In the genomic region with DNA sequence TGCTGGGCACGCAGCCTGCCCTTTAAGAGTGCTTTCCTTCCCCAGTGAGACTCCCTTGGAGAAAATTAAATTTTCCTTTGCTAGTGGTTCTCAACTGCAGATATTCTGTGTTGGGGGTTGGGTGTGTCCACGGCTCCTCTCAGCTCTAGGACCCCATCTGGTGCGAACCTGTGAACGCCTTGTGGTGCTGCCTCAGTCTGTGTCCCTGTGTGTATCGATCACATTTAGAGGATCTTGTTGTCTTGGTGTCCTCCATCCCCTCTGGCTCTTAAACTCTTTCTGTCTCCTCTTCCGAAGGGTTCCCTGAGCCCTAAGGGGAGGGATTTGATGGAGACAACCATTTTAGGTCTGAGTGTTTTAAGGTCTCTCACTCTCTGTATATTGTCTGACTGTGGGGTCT, we compare ENCODE assay signal across 20 mouse cellular contexts. TPM values are rescaled to one million over a fixed set of nuclear protein-coding genes. Genes with fewer than 3 reads are reported as not detected.
DNase-seq lines count a peak whose midpoint lies in the region; ATAC-seq lines count a peak whose summit lies in the region.
"Had no signal": no experiment of that assay in that cellular context is flagged by ENCODE, and none has a peak within 500 bp of the region (broad histone marks: within the 10 kb centered on the region; RNA-seq: fewer than 3 reads in every experiment).

No protein-coding gene starts in this region.

- H3K36me3 ChIP-seq in heart, embryonic 10.5 days = no peaks in the 10 kb centered on the region
- H3K36me3 ChIP-seq in heart, embryonic 12.5 days = no peaks in the 10 kb centered on the region
- H3K36me3 ChIP-seq: G1E had no signal

- H3K9ac ChIP-seq in heart, embryonic 12.5 days = no peak overlapping the region

- no peak overlapping the region for H3K4me2 ChIP-seq in heart, embryonic 12.5 days

- DNase-seq in heart, adult 11 months = peak; percentile 72
- no peak for DNase-seq in heart, postnatal 25 days (ENCODE audit: low spot score)
- peak; percentile 66 for DNase-seq in heart, embryonic 10.5 days (ENCODE audit: low spot score)
- DNase-seq: adrenal gland, adult 2 months; adrenal gland, adult 8-10 months; adrenal gland, postnatal 10 days; adrenal gland, postnatal 14 days; adrenal gland, postnatal 25 days; adrenal gland, postnatal 36 days; B cell, adult 2 months; cerebellum, adult 11 months; cerebellum, adult 11-12 months; cerebellum, adult 18-20 months had no signal

- H3K4me3 ChIP-seq in heart, embryonic 10.5 days = no peak overlapping the region
- no peak overlapping the region for H3K4me3 ChIP-seq in heart, embryonic 12.5 days

- H3K9me3 ChIP-seq in heart, embryonic 10.5 days = no peaks in the 10 kb centered on the region
- no peaks in the 10 kb centered on the region for H3K9me3 ChIP-seq in heart, embryonic 12.5 days (replicated peaks)
- H3K9me3 ChIP-seq: G1E had no signal

- H3K27me3 ChIP-seq in heart, embryonic 10.5 days (ENCODE audit: insufficient read depth, poor library complexity, severe bottlenecking) = no peaks in the 10 kb centered on the region
- no peaks in the 10 kb centered on the region for H3K27me3 ChIP-seq in heart, embryonic 12.5 days (replicated peaks)
- H3K27me3 ChIP-seq: CH12.LX, Patski had no signal

- H3K4me1 ChIP-seq in heart, embryonic 10.5 days = peaks cover 13% of the 10 kb centered on the region
- no peaks in the 10 kb centered on the region for H3K4me1 ChIP-seq in heart, embryonic 12.5 days (replicated peaks)

- no peak for ATAC-seq in heart, embryonic 12.5 days (ENCODE audit: insufficient number of reproducible peaks, low FRiP score)
- ATAC-seq: activated CD4-positive, CD25-positive, alpha-beta regulatory T cell, adult 4 months; CD4-positive, CD25-positive, alpha-beta regulatory T cell, adult 4 months; Patski had no signal

- H3K27ac ChIP-seq in heart, embryonic 10.5 days = no peak overlapping the region
- H3K27ac ChIP-seq in heart, embryonic 12.5 days (ENCODE audit: poor library complexity, severe bottlenecking) = no peak overlapping the region

- intact Hi-C loops in heart, postnatal 25 days (cut with DNase I) = loop anchor here (5.0 kb wide), 1 partner anchor 37 kb away; no protein-coding TSS in a partner anchor

- WGBS in heart, embryonic 10.5 days = 70% methylated on average over 6 of the region's 6 CpGs
- 68% methylated on average over 6 of the region's 6 CpGs for WGBS in heart, embryonic 12.5 days

RNA-seq across cellular contexts. Expression of a gene that starts 43.8 kb away (rescaled TPM):
- total RNA-seq in heart, postnatal 25 days (2021) = 1 to 10 TPM; 4.4 to 4.5 TPM
- 8.0 and 8.6 TPM in 2 replicates for polyA plus RNA-seq in heart, embryonic 10.5 days (2016; fragmentation: Nextera tagmentation; extraction: Ambion mirVana)
- polyA plus RNA-seq in heart, embryonic 12.5 days (2016; fragmentation: Nextera tagmentation; extraction: Ambion mirVana) = 8.5 and 9.4 TPM in 2 replicates

RNA-seq across cellular contexts. Expression of a gene that starts 55.0 kb away (rescaled TPM):
- 1 to 10 TPM; 1.3 TPM for total RNA-seq in heart, postnatal 25 days (2021)
- polyA plus RNA-seq in heart, embryonic 10.5 days (2016; fragmentation: Nextera tagmentation; extraction: Ambion mirVana) = 0.92 and 1.1 TPM in 2 replicates
- 0.95 and 1.3 TPM in 2 replicates for polyA plus RNA-seq in heart, embryonic 12.5 days (2016; fragmentation: Nextera tagmentation; extraction: Ambion mirVana)
- total RNA-seq: G1E, MEL had no signal
- polyA plus RNA-seq: CD4-positive, CD25-positive, alpha-beta regulatory T cell, adult 4 months; G1E had no signal
